Mouse (Mus musculus) Muller cell, postnatal 12 days (primary cell): ENCODE measurements around the gene Tmem182.

Source experiments
- DNase-seq: peaks from one replicate; pipeline ENCODE4 v3.0.0-alpha.2; 2015; ENCODE audit errors: inconsistent ontology term

Gene Tmem182

DNA sequence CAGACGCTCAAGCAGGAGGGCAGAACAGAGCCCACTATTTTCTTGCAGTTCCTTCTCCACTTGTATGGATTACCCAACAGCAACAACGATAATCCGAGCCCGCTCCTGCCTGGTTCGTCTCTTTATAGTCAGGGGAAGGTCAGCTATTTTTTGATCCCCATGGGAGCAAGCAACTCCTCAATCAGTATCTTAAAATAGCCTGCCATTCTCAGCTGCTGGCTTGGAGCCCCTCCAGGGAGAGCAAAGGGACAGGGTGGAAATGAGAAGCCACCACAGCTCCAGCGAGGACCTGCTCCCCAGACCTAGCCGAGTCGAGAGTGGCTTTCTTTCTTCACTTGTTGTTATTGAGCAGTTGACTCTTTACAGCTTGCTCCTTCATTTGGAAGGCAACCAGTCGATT is at the start of gene Tmem182:
TSS of gene Tmem182 (plus strand) at position 251 of the 400 bp plus-strand sequence.
- DNase-seq, result no peak

DNA sequence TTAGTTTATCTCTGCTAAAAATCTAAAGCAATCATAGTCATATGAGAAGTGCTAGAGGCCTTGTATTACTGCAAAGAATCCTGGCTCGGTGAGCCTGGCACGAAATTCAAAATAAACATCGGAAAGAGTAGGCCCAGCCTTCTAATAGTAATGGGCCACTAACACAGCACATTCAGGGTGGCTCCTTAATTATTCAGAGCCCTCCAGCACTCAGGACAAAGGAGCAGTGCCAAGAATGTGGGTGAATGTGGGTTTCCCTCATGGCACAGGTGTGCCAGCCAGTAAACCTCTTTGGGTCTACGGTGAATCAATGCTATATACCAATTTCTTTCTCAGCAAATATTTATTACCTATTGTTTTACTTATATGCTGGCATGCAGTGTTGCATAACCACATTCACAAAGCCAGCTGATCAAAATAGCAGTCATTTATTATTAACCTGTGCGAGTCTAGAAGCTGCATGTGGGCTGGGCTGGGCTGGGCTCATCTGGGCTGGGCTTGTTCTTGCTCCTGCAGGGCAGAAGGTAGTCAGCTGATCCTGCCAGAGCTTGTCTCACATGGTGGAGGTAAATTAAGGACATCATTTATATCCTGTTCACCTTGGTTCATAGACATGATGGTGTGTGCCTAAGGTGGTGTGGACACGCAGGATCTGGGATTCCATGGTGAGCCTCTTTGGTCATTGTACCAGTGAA is 45.5 kb upstream of the Tmem182 start:
- no peak for DNase-seq

DNA sequence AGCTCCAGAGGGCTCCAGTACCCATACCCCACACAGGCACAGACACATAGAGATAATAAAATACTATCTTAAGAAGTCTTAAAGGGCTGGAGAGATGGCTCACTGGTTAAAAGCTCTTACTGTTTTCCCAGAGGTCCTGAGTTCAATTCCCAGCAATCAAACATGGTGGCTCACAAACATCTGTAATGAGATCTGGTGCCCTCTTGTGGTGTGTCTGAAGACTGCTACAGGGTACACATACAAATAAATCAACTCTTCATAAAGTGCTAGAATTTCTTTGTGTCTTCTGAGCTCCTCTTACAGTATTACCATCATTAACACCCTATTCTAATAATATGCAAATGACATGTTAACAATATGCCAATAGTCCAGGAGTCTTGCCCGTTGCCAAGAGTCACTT is 41.4 kb upstream of the Tmem182 start:
- no peak for DNase-seq

DNA sequence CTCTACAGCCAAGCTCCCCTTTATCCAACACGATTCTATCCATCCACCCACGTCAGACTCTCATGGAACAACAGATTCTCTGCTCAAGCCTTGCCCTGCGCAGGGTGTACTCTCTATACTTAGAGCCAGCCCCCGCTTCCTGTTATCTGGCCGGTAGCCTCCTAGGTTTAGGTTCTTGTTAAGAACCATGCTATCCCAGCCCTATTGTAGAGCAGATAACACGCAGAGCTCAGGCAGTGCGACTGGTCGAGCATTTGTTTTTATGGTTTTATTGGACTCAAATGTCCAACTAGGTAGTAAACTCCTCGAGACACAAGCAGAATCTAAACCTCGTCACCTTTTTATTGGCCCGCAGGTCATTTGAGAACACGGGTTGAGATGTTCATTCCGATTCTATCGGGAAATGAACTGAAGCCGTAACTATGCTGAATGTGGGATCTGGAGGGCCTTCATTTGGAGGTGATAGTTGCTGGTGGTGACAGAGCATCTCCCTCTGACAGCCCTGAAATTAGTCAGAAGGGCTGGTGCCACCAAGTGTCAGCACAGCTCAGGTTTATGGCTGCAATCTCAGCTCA is 40.6 kb upstream of the Tmem182 start:
- no peak for DNase-seq

DNA sequence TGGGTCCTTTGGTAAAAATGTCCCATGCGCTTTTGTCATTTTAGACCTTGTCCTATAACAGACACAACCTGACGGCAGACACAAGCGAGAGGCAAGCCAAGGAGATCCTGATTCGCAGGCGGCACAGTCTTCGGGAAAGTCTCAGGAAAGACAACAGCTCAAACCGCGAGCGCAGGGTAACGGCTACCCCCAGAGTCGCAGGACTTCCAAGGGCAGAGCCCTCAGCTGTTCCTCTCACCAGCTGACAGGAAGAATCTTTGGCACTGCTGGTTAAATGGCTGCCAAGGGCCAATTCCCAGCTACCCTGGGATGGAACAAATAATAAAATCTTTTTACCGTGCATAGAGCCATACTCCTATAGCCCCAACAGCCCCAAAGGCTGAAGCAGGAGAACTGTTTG is 39.9 kb upstream of the Tmem182 start:
- no peak for DNase-seq

DNA sequence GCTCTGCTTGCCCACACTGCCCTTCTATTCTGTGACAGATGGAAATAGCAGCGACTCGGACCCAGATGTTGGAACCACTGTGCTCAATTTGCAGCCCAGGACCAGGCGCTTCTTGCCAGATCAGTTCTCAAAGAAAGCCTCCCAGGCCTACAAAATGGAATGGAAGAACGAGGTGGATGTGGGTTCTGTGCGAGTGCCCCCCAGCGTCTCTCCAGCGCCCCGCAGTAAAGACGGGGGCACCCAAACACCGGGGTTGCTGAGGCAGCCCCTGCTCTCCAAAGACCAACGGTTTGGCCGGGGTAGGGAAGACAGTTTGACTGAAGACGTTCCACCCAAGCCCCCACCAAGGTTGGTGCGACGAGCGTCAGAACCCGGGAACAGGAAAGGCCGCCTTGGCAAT is 37.8 kb upstream of the Tmem182 start:
- DNase-seq, result no peak

DNA sequence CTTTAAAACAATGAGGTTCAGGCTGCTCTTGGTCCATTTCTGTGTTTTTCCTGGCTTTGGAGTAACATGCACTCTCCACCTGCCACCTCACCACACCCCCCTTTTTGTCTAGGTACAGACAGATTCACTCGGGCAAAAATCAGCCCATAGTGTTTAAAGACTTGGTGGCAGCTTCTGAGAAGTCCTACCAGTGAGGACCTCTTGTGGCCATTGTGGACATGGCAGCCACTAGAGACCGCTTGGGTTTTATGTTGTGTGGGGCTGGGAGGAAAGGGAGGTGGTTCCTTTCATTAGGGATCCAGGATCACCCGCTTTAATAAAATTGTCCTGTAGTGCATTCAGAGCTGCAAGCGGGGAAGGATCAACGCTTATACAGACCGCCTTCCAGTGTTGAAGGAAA is 36.8 kb upstream of the Tmem182 start:
- DNase-seq, result peak; percentile 3

DNA sequence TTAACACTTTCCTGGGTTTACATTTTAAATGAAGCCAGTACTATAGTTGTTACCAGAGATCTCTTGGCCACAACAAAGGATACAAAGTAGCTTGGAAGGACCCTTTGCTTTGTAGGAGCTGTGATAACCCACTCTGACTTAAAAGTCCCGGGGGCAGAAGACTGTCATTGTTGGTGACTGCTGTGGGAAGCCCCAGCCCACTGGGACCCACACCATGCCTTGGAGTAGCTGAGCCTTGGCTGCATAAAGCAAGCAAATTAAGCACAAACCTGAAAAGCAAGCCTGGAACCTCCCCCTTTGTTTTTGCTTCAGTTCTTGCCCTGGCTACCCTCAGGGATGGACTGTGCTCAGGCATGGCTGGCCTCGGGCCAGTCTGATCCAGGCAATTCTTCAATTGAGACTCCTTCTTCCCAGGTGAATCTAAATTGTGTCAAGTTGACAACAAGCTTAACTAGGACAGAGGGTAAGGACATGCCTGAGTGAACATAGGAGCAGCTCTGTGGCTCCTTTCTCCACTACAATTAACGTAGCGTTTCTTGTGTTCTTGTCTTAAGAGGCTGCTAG is 36.0 kb upstream of the Tmem182 start:
- no peak for DNase-seq

DNA sequence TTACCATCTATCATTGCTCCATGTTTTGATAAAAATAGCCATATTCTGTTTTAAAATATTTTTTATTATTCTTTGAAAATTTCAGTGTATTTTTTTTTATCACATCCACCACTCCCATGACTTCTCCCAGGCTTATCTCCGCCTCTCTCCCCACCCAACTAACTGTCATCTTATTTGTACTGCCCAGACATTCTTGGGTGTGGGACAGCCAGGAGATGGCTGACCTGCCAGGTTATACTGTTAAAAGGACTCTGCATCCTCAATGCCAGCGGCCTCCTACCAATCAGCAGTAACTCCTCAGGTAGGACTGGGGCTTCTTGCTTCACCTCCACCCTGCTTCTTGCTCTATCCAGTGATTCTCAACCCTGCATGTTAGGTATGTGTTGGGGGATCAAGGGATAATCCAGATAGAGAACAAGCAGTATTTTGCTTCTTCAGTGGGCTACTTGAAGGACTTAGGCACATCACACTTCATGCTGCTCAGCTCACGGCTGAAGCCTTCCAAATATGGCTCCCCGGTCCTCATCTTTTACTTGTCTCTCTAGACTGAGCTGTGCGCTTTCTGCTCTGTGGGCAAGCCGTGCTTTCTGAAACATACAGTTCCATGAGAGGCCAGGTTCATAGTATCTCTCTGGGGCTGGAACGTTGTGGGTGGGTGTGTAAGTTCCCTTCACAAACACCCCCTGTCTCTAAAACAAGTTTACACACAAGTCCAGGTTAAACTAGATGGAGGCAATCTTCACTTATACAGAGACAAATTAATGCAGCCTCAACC is 34.0 kb upstream of the Tmem182 start:
- DNase-seq, result no peak

DNA sequence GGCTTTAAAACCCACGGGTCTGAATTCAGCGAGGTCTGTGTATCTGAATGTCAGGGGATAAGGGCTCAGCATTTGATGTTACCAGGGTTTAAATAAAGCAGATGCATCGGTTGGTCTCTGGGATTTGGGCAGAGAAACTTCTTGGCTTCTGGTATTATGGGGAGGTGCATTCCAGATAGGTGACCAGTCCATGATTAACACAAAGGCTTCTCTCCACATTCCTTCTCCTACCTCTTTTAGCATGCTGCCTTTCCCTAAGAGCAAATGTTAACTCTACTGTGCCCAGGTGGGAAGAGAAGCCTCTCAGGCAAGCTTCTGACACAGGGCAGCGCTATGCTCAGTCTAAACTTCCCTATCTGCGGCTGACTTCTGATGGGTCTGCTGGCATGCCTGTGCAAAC is 32.2 kb upstream of the Tmem182 start:
- peak; percentile 8 for DNase-seq

DNA sequence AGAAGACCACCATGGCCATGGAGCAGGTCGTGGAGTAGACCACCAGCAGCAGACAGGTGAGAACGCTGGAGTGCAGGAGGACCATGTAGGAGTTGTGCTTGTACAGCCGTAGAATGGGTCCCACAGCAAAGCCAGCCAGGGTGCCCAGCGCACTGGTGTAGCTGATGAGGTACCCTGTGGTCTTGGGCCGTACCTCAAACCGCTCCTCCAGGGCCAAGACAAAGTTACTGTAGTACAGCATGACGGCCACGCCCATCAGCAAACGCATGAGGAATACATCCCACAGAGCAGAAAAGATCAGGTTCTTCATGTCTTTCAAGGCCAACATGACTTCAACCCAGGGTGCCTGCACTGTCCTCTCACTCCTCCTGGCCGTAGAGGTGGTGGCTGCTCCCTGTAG is 31.4 kb upstream of the Tmem182 start:
- DNase-seq, result no peak

DNA sequence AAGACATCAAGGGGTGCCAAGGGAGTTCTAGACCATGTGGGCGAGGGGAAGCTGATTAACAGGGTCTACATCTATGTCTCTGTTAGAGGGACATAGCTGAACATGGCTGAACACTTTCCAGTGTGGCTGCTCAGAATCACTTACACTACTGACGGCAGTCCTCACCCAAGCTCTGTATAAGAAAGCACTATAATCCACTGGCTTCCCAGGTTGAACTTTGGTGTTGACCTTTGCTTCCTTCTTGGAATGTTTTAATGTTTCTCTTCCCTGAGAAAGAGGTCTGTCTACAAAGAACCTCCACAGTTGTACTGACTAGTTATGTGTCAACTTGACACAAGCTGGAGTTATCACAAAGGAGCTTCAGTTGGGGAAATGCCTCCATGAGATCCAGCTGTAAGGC is 29.3 kb upstream of the Tmem182 start:
- no peak for DNase-seq

DNA sequence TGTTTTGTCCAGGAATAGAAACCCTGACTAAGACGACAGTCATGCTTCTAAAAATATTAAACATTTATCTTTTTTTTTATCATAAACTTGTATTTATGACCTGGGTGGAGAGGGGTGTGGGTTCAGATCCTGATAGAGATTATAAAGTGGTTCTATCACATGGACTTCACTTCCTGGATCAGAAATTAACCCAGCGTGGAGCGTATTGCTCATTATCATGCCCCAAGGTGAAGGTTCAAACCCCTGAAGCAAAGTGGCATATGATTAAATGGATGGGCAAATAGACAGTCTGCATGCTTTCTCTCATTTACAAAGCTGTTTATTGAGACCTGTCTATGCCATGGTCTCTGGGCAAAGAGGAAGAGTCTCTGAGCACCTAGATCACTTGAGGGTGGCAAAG is 28.6 kb upstream of the Tmem182 start:
- no peak for DNase-seq

DNA sequence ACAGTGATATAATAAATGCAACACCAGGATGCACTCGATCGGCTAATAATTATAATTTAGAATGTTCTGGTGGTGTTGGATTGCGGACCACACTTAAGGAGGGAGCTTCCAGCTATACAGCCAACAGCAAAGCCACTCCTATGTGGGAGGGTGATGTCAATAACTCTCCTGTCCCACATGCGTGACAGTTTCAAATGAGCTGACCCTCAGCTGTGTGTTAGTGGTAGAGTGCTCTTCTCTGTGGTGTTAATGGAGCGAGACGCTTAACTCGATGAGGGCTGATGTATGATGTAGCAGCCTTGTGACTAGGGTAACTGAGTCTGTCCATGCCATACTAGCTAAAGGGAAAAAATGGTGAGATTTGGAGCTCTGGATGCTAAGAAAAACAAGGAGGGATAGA is 22.0 kb upstream of the Tmem182 start:
- DNase-seq, result no peak

DNA sequence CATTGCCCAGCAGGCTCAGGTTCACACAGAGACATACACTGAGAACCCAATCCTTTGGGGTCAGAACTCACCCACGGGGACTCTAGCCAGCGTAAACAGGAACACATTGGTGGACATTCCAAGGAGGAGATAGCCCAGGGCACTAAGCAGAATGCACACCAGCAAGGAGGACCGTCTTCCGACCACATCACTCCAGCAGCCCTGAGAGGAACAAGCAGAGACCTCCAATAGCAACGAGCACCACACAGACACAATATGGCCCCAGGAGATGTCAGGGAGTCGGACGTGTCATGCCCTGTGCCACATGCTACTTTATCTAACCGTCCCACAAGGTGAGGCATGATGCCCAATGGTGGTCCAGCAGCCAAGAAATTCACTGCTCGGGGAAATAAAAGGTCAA is 21.1 kb upstream of the Tmem182 start:
- no peak for DNase-seq

DNA sequence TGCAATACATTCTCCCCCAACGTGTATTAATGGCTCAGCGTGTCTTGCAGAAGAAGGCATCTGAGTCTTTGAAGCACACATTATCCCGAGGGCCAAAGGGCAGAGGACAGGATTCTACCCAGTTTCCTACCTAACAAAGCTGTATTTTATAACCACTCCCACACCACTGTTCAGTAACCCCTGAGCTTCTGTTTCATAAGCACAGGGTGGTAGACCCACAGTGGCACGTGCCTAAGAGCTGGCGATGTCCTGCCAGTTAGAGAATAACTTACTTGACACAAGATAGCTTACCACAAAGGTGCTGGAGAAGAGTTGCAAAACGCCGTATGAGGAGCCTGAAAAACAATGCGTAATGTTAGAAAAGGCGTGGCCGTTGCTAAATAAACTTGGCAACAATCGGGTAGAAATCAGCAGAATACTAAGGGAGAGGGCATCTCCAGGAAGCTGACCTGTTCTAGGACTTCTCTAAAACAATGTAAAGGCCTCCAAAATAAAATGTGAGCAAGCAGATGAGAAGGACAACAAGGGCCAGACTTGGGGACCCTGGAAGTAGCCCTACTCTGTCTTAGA is 19.4 kb upstream of the Tmem182 start:
- DNase-seq, result no peak

DNA sequence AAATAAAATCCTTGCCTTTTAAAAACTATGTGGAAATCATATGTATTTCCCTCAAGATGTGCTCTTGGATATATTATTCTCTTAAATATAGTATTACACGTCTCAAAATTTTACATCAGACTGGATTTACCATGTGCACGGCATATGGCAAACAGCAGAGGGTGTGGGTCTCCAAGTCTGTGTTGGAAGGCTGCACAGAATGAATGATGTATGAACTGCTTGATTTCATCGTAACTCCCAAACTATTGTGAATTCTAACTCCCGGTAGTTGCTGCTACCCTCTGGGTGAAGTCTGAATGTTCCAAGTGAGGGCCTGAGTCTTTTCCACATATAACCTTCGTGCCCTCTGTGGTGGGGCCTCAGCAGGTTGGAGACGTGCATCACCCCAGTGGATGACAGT is 16.4 kb upstream of the Tmem182 start:
- DNase-seq, result no peak

DNA sequence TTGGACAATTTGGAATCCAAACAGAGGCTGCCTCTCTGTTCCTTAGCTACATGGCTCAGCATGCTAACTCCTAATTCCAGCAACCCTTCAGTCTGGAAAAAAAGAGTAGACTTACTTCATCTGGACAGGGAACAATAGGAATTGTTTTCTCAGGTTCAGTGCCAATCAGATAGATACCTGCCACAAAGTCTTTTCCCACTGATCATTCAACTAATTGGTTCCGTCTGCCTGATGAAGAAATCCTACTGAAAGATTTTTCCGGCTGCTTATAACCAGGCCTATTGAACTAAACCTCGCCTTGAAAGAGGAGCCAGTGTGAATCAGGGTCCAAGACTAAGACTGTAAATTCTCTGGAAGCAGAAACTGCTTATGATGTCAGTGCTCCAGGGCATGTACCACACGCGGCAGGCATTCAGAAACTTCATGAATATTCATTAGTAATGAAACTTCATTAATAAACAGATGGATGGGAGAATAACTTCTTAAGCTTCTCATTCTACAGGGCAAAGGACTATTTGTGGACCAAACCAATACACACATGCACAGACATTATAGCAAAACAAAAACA is 15.7 kb upstream of the Tmem182 start:
- peak; percentile 80 for DNase-seq

DNA sequence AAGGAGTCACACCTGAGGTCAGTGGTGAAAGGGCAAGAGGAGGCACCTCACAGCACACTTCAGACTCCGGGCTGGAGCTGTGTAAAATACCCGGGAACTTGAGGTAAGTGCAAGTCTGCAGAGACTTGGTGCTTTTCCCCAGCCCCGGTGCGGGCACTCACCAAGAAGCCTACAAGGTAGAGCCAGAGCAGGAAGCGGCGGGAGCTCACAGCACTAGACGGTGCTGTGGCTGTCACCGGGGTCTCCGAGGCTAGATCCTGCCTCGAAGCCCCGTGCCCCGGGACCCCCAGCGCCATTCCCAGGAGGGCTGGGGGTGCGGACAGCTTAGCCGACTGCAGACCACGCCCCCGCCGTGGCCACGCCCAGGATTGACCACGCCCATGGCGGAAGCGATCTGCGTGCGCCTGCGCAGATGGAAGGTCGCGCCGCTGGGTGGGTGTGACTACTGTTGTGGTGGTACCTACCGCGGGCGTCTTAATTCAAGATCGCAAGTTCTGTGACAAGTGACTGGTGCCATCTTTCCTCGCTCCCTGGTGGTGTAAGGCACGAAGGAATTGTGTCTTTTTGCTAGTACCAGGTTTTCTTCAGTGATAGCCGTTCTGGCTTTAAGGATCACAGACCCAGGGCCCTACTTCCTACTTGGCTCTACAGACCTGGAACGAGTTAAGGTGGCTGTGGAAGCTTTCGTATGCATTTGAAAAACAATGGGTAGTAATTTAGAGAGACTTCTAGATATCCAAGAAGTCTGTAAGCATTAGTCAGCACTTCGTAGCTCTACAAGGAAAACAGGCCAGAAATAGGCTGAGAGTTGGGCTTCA is 14.9 kb upstream of the Tmem182 start, which contains the start of gene Mfsd9:
TSS of gene Mfsd9 (minus strand) at position 364 of the 818 bp plus-strand sequence.
- DNase-seq, result peak; percentile 92

DNA sequence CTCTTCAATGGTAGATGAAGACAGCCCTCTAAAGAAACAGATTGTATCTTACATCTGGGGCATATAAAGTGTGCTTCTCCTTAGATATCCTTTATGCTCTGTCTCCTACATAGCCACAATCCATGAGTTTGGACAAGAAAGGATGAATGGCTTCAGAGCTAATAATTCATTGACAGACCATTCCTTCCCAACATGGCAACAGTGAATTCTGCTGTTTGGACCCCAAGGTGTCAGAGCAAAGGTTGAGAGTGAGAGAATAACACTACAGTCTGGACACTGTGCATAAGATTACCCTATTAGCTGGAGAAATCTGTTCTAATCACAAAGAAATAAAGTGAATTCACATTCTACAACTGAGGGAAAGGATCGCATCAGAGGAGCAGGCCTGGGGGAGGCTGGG is 9.9 kb upstream of the Tmem182 start:
- DNase-seq, result no peak

DNA sequence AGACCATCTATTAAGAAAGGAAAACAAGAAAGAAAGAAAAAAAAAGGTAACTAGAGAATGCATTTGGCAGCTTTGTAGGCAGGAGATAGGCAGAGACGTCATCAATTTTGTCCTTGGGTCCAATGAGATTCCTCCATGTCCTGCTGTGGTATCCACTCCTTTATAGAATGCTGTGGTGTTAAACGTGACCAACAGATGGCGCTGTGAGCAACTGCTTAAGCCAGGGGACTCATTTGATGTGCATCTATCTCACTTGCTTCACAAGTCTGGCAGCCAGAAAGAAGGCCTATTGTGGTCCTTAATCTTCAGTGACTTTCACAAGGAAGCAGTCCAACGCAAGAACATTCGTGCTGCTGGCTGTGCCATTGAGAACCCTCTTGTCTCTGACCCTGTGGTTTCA is 8.1 kb upstream of the Tmem182 start:
- DNase-seq, result peak; percentile 51
